Mouse (Mus musculus): Measurements from ENCODE around the gene Ranbp10. TPM values are rescaled to one million over a fixed set of nuclear protein-coding genes. Genes with fewer than 3 reads are reported as not detected.
A peak's percentile ranks its signal among the peaks of the same experiment; 100 is the strongest.
"Not testable (repeated sequence)": the region's sequence is repeated elsewhere in the genome, so short reads cannot be mapped to it uniquely, and the experiment has no call there.

Ranbp10 gene
- polyA plus RNA-seq, 1 experiment from 2014 or later = 11.5 TPM

DNA sequence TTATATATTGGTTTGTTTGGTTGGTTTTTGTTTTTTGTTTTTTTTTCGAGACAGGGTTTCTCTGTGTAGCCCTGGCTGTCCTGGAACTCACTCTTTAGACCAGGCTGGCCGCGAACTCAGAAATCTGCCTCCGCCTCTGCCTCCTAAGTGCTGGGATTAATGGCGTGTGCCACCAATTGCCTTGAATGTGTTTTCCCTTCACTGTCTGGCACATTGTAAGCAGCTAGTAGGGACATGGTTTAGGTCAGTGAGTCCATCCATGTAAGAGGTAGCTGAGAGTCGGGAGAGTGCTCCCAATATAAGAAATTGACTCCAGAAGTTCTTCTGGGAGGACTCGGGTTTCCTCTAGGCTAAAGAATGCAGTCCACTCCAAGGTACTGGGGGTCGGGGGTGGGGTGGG lies 27.2 kb upstream of the Ranbp10 start:
- WGBS = 27% methylated on average over 8 of the region's 8 CpGs
- no peaks in the 10 kb centered on the region for H3K9me3 ChIP-seq
- H3K4me3 ChIP-seq = peak overlapping the region; percentile 82
- no peaks in the 10 kb centered on the region for H3K27me3 ChIP-seq
- H3K4me2 ChIP-seq = peak overlapping the region; percentile 99; the same call in 1 of the 2 replicates
- peaks cover 2% of the 10 kb centered on the region; the same call in 1 of the 2 replicates for H3K36me3 ChIP-seq
- ATAC-seq (ENCODE audit: low FRiP score) = no peak; the same call in 1 of the 2 replicates
- H3K9ac ChIP-seq = peak overlapping the region; percentile 93; the same call in 1 of the 2 replicates
- no peak overlapping the region for H3K27ac ChIP-seq
- peaks cover 50% of the 10 kb centered on the region for H3K4me1 ChIP-seq (replicated peaks)

DNA sequence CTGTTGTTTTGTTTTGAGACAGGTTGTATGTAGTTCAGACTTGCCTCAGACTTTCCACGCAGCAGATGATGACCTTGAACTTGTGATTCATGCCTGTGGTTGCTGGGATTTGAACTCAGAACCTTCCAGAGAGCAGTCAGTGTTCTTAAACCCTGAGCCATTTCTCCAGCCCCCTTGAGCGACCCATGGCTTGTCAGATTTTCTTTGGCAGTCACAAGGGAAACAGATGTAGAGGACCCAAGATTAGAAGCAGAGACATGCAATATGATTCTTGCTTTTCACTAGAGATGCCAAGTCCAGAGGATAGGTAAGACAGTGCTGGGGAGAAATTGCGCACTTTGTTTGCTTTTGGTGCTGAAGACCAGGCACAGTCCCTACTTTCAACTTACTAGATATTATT lies 26.0 kb upstream of the Ranbp10 start, which contains the start of gene Cenpt:
Gene Cenpt (minus strand): TSS at position 101 of the 400 bp plus-strand sequence.
- Histone ChIP-seq H3K4me2 (no peak within 1 kb of the TSS), H3K27ac (0 out of 2 replicates have a peak within 1 kb of the TSS, but pooled peaks have one; percentile 1), H3K36me3 (peaks cover 14% of the 10 kb centered on the region), H3K9me3 (no peaks in the 10 kb centered on the region), H3K9ac (no peak within 1 kb of the TSS), H3K27me3 (no peaks in the 10 kb centered on the region), H3K4me3 (0 out of 2 replicates have a peak within 1 kb of the TSS, but pooled peaks have one; percentile 77), H3K4me1 (replicated peaks) (peaks cover 39% of the 10 kb centered on the region)
- 93% methylated on average over 3 of the region's 3 CpGs for WGBS
- ATAC-seq (ENCODE audit: low FRiP score) = no peak

DNA sequence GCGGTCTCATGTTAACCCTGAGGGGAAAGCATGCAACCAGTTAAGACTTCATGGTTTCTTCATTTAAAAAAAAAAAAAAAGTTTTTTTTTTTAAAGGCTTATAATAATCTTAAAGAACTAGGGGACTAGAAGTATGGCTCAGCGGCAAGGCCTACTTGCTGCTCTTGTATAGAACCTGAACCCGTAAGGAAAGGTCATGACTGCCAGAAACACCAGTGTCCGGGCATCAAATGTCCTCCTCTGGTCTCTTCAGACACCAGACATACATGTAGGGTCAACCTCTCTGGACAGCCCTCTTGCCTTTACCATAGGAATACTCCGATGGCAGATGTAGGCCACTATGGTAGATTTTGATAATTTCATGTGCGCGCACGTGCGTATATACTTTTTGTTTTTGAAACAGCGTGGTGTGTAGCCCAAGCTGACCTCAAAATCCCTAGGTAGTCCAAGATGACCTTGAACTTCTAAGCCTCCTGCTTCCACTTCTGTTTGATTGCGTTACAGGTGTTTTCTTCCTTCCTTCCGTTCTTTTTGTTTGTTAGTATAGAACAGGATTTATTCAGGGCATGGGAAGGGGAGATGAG lies 25.1 kb upstream of the Ranbp10 start:
- H3K36me3 ChIP-seq = peaks cover 23% of the 10 kb centered on the region
- H3K27me3 ChIP-seq = no peaks in the 10 kb centered on the region
- H3K4me2 ChIP-seq = peak overlapping the region; percentile 87; the same call in 1 of the 2 replicates
- WGBS = 82% methylated on average over 12 of the region's 12 CpGs
- peak overlapping the region; percentile 77 for H3K4me3 ChIP-seq
- H3K9ac ChIP-seq = no peak overlapping the region
- peaks cover 30% of the 10 kb centered on the region for H3K4me1 ChIP-seq (replicated peaks)
- no peak for ATAC-seq (ENCODE audit: low FRiP score)
- 0 out of 2 replicates have a peak overlapping the region, but pooled peaks have one; percentile 1 for H3K27ac ChIP-seq
- H3K9me3 ChIP-seq = no peaks in the 10 kb centered on the region

DNA sequence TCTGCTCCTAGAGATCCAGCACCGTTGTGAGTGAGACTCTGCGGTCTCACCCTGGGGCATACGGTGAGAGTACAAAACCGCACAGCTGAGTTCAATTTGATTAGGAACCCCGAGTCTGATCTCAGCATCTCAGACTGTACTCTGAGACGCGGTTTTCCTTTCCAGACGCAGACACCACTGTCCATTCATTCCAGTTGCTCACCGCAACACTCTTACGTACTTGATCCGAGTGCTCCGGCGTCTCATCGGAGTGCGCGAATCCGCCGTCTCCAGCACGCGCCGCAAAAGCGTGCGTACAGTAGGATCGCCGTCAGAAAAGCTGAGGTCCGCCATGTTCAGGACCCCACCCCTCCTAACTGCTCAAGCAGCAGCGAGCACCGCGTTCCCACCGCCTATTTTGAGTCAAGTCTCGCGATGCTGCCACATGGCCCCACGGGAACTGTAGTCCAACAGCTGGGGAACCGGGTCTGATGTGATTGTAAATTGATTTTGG lies 24.5 kb upstream of the Ranbp10 start:
- Histone ChIP-seq H3K4me1 (replicated peaks) (peaks cover 24% of the 10 kb centered on the region), H3K4me3 (peak overlapping the region; percentile 77), H3K36me3 (peaks cover 28% of the 10 kb centered on the region), H3K27ac (peak overlapping the region; percentile 85), H3K4me2 (peak overlapping the region; percentile 87), H3K27me3 (no peaks in the 10 kb centered on the region), H3K9me3 (no peaks in the 10 kb centered on the region), H3K9ac (peak overlapping the region; percentile 88)
- ATAC-seq (ENCODE audit: low FRiP score) = peak; percentile 81
- WGBS = under 1% methylated on average over 34 of the region's 34 CpGs

DNA sequence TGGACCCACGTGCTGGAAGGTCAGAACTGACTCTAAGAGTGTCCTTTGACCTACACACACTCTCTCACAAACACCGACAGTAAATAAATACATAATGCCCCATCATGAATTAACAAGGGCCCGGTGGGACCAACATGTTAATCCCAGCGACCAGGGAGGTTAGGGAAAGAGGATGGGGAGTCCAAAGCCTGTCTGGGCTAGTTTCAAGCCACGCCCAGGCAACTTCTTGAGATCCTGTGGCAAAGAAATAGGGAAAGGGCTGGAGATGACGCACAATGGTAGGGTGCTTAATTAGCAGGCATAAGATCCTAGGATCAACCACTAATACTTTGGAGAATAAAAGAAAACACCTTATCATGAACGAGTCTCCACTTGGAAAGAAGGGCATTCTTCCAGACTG lies 23.5 kb upstream of the Ranbp10 start:
- Histone ChIP-seq H3K27me3 (no peaks in the 10 kb centered on the region), H3K4me2 (peak overlapping the region; percentile 44), H3K4me1 (replicated peaks) (peaks cover 13% of the 10 kb centered on the region), H3K27ac (no peak overlapping the region), H3K9me3 (no peaks in the 10 kb centered on the region), H3K4me3 (peak overlapping the region; percentile 23), H3K36me3 (peaks cover 39% of the 10 kb centered on the region), H3K9ac (peak overlapping the region; percentile 43)
- 79% methylated on average over 7 of the region's 7 CpGs for WGBS
- no peak for ATAC-seq (ENCODE audit: low FRiP score)

DNA sequence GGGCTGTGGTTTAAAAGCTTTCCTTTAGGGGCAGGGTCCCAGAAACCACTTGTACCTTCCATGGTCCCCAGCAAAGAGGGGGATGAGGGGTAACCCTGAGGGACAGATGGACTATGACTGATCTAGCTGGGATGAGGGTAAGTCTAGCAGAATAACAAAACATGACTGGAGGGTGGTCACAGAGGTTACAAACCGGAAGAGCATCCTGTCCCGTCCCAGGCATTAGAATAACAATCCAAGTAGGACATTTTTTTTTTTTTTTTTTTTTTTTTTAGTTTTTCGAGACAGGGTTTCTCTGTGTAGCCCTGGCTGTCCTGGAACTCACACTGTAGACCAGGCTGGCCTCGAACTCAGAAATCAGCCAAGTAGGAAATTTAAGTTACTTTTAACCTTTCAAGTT lies 22.9 kb upstream of the Ranbp10 start:
- Histone ChIP-seq H3K4me3 (no peak overlapping the region; the same call in 1 of the 2 replicates), H3K27ac (no peak overlapping the region), H3K9ac (peak overlapping the region; percentile 43; the same call in 1 of the 2 replicates), H3K9me3 (no peaks in the 10 kb centered on the region), H3K4me1 (replicated peaks) (peaks cover 11% of the 10 kb centered on the region), H3K4me2 (0 out of 2 replicates have a peak overlapping the region, but pooled peaks have one; percentile 44), H3K27me3 (no peaks in the 10 kb centered on the region), H3K36me3 (peaks cover 45% of the 10 kb centered on the region)
- 82% methylated on average over 4 of the region's 4 CpGs for WGBS
- no peak for ATAC-seq (ENCODE audit: low FRiP score)

DNA sequence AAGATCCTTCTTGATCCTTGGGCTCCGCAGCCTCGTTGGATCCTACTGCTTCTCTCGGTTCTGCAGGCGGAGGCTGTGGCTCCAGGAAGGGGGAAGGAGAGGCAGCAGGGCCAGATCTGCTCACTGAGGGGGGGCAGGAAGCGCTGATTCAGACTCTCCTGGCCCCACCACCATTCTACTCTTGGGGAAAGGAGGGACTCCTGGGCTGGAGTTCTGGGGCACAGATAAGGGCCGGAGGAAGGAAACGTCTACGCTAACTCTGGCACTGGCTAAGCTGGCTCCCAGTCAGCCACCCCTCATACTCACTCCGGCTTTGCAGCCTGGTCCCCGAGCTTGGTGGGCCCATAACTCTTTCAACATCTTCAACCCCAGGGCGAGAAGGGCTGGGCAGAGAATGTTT lies 19.5 kb upstream of the Ranbp10 start:
- no peak overlapping the region for H3K4me2 ChIP-seq
- H3K27me3 ChIP-seq = no peaks in the 10 kb centered on the region
- 94% methylated on average over 11 of the region's 11 CpGs for WGBS
- no peak overlapping the region for H3K27ac ChIP-seq
- ATAC-seq (ENCODE audit: low FRiP score) = no peak
- H3K36me3 ChIP-seq = peaks cover 72% of the 10 kb centered on the region
- peaks cover 8% of the 10 kb centered on the region for H3K4me1 ChIP-seq (replicated peaks)
- H3K9me3 ChIP-seq = no peaks in the 10 kb centered on the region
- H3K4me3 ChIP-seq = no peak overlapping the region
- no peak overlapping the region for H3K9ac ChIP-seq

DNA sequence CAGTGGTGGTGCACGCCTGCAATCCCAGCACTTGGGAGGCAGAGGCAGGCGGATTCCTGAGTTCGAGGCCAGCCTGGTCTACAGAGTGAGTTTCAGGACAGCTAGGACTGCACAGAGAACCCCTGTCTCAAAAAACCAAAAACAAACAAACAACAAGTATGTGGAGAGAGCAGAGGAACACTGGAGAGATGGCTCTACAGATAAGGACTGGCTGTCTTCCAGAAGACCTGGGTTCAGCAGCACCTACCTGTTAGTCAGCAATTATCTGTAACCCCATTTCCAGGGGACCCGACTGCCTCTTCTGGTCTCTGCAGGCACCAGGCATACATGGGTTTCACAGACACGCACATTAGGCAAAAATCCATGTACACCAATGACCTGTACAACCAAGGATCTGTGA lies 12.1 kb upstream of the Ranbp10 start:
- H3K9me3 ChIP-seq = no peaks in the 10 kb centered on the region
- H3K9ac ChIP-seq = no peak overlapping the region
- no peaks in the 10 kb centered on the region for H3K4me1 ChIP-seq (replicated peaks)
- WGBS = 95% methylated on average over 5 of the region's 5 CpGs
- no peak overlapping the region for H3K4me3 ChIP-seq
- no peak for ATAC-seq (ENCODE audit: low FRiP score)
- no peak overlapping the region for H3K4me2 ChIP-seq
- no peak overlapping the region for H3K27ac ChIP-seq
- no peaks in the 10 kb centered on the region for H3K27me3 ChIP-seq
- peaks cover 28% of the 10 kb centered on the region for H3K36me3 ChIP-seq

DNA sequence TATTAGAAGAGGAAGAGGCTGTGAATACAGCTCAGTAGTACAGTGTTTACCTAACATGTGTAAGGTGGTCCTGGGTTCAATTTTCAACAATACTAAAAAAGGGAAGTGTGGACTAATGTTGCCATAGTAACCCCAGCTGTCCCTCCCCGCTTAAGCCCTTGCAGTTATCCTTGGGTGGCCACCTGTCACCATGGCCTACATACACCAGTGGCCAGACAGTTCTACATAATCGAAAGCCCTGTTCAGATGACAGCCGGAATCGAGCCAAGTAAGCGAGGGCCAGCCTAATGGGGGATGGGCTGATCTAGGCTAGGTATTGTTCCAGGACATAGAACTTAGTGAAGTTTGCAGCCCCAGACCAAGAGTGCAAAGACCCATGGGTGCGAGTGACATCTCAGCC lies 9.8 kb upstream of the Ranbp10 start:
- H3K27me3 ChIP-seq = 0 out of 2 replicates have a peak, but pooled peaks cover 3% of the 10 kb centered on the region
- no peaks in the 10 kb centered on the region for H3K4me1 ChIP-seq (replicated peaks)
- peaks cover 12% of the 10 kb centered on the region; the same call in 1 of the 2 replicates for H3K36me3 ChIP-seq
- H3K4me2 ChIP-seq = no peak overlapping the region
- no peak overlapping the region for H3K27ac ChIP-seq
- no peaks in the 10 kb centered on the region for H3K9me3 ChIP-seq
- H3K4me3 ChIP-seq = no peak overlapping the region
- no peak for ATAC-seq (ENCODE audit: low FRiP score)
- WGBS = 86% methylated on average over 6 of the region's 6 CpGs
- no peak overlapping the region for H3K9ac ChIP-seq

DNA sequence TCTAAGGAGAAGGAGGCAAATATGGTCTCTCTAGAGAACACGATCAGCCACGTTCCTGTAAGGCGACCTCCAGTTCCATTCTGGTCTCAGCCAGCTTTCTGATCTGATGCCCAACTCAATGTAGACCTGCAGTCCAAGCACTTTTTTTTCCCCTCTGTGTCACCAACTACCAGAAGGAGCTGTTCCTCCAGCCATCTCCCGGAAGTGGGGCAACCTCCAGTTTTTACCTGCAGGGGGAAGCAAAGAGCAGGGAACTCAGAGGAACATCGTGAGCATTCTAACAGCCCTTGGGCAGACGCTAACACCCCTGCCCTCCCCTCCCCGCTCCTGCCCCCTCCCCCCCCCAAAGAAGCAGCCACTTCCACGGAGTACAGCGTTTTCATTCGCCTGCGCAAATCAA lies 8.2 kb upstream of the Ranbp10 start:
- no peaks in the 10 kb centered on the region for H3K36me3 ChIP-seq
- no peaks in the 10 kb centered on the region for H3K9me3 ChIP-seq
- no peak overlapping the region for H3K4me3 ChIP-seq
- H3K9ac ChIP-seq = no peak overlapping the region
- no peak for ATAC-seq (ENCODE audit: low FRiP score)
- 0 out of 2 replicates have a peak, but pooled peaks cover 3% of the 10 kb centered on the region for H3K27me3 ChIP-seq
- H3K4me2 ChIP-seq = no peak overlapping the region
- WGBS = 27% methylated on average over 11 of the region's 11 CpGs
- no peaks in the 10 kb centered on the region for H3K4me1 ChIP-seq (replicated peaks)
- H3K27ac ChIP-seq = no peak overlapping the region

DNA sequence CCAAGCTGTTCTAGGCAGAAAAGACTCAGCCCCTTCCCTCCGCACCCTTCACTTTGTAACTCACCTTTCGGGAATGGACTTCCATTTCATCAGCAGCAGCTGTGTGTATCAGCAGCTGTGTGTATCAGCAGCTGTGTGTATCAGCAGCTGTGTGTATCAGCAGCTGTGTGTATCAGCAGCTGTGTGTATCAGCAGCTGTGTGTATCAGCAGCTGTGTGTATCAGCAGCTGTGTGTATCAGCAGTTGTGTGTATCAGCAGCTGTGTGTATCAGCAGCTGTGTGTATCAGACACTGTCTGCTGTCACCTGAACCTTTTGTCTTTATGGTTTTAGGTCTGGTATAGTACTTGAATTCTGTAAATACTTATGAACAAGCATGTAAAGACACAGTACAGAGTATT lies 6.6 kb upstream of the Ranbp10 start:
- not testable (repeated sequence) for H3K4me1 ChIP-seq (replicated peaks); H3K27ac ChIP-seq; H3K4me2 ChIP-seq; H3K27me3 ChIP-seq; H3K36me3 ChIP-seq; H3K9ac ChIP-seq; ATAC-seq (ENCODE audit: low FRiP score); H3K4me3 ChIP-seq; H3K9me3 ChIP-seq
- 86% methylated on average over 2 of the region's 2 CpGs for WGBS

DNA sequence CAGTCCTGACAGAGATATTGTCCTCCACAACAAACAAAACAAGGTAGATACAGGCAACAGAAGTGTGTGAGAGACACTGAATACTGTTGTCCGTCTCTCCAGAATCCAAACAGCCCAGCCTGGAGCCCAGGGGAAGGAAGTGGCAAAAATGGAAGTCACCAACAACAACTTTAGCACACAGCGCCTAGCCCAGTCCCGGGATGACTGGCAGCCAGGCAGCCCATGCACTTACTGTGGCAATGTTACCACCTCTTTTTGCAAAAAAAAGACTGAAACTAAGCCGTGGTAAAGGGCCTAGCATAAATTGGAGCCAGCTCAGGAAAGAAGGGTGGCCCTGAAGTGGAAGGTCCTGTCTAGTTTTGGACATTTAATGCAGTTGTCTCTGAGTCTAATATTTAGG lies 771 bp downstream of the Ranbp10 start:
- no peak for ATAC-seq (ENCODE audit: low FRiP score)
- H3K4me2 ChIP-seq = peak overlapping the region; percentile 98
- H3K9me3 ChIP-seq = no peaks in the 10 kb centered on the region
- peak overlapping the region; percentile 97 for H3K4me3 ChIP-seq
- H3K4me1 ChIP-seq (replicated peaks) = peaks cover 28% of the 10 kb centered on the region
- no peaks in the 10 kb centered on the region for H3K27me3 ChIP-seq
- 14% methylated on average over 4 of the region's 4 CpGs for WGBS
- peak overlapping the region; percentile 85 for H3K27ac ChIP-seq
- H3K36me3 ChIP-seq = peaks cover 33% of the 10 kb centered on the region
- H3K9ac ChIP-seq = peak overlapping the region; percentile 96

DNA sequence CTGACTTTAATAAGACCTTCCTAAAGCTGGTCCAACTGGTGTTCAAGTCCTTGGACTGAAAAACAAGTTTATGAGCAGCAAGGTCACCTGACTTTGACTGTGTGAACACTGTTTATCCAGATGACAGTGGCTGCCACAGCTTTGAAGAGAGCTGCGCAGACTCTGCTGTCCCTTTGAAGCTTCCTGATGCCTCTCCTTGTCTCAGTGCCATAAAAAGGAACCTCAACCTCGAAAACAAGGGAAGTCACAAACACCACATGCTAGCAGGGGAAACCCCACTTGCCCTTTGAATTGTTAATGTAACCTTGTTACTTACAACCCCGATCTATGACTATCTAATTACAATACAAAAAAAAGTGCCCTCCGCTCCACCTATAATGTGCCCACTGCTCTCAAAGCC lies 1.6 kb downstream of the Ranbp10 start:
- whole genome bisulfite sequencing = 81% methylated on average over 4 of the region's 4 CpGs
- peak overlapping the region; percentile 97 for H3K4me3 ChIP-seq
- H3K9ac ChIP-seq = peak overlapping the region; percentile 96
- H3K36me3 ChIP-seq = peaks cover 42% of the 10 kb centered on the region
- no peaks in the 10 kb centered on the region for H3K9me3 ChIP-seq
- H3K27ac ChIP-seq = no peak overlapping the region
- H3K4me2 ChIP-seq = peak overlapping the region; percentile 98
- no peak for ATAC-seq (ENCODE audit: low FRiP score)
- H3K27me3 ChIP-seq = no peaks in the 10 kb centered on the region
- peaks cover 28% of the 10 kb centered on the region for H3K4me1 ChIP-seq (replicated peaks)
